Mouse (Mus musculus) kidney, adult 11 months (tissue): Measurements from ENCODE around the gene Pum1.
A peak's percentile ranks its signal among the peaks of the same experiment; 100 is the strongest.

ENCODE experiments used
- DNase-seq: peaks from one replicate; pipeline ENCODE4 v3.0.0; 2022

Pum1 gene

GRCm38 (mm10) chr4:130793180-130793501, 130.0 kb downstream of the Pum1 start:
- no peak for DNase-seq

- no peak for DNase-seq
Observed at GRCm38 (mm10) chr4:130794771-130795170, 131.7 kb downstream of the Pum1 start.

GRCm38 (mm10) chr4:130795970-130796369, 132.8 kb downstream of the Pum1 start:
- no peak for DNase-seq

GRCm38 (mm10) chr4:130797201-130798051, 134.3 kb downstream of the Pum1 start:
- DNase-seq, result peak; percentile 27

- no peak for DNase-seq
Observed at GRCm38 (mm10) chr4:130798416-130798815, 135.3 kb downstream of the Pum1 start.

GRCm38 (mm10) chr4:130799118-130799517, 136.0 kb downstream of the Pum1 start:
- no peak for DNase-seq

GRCm38 (mm10) chr4:130799582-130799981, 136.5 kb downstream of the Pum1 start:
- no peak for DNase-seq

GRCm38 (mm10) chr4:130800147-130800546, 137.0 kb downstream of the Pum1 start:
- no peak for DNase-seq

- DNase-seq, result no peak
Observed at GRCm38 (mm10) chr4:130801198-130801597, 138.1 kb downstream of the Pum1 start.

- no peak for DNase-seq
Observed at GRCm38 (mm10) chr4:130801624-130802329, 138.7 kb downstream of the Pum1 start.

- no peak for DNase-seq
Observed at GRCm38 (mm10) chr4:130803591-130803990, 140.5 kb downstream of the Pum1 start.

GRCm38 (mm10) chr4:130804292-130804691, 141.2 kb downstream of the Pum1 start:
- no peak for DNase-seq

GRCm38 (mm10) chr4:130804771-130805361, 141.7 kb downstream of the Pum1 start:
- no peak for DNase-seq

- DNase-seq, result no peak
Observed at GRCm38 (mm10) chr4:130805746-130806145, 142.6 kb downstream of the Pum1 start.

GRCm38 (mm10) chr4:130806746-130807145, 143.6 kb downstream of the Pum1 start:
- no peak for DNase-seq

GRCm38 (mm10) chr4:130809784-130810183, 146.7 kb downstream of the Pum1 start:
- DNase-seq, result no peak

- DNase-seq, result no peak
Observed at GRCm38 (mm10) chr4:130810845-130811244, 147.7 kb downstream of the Pum1 start.

- DNase-seq, result no peak
Observed at GRCm38 (mm10) chr4:130811385-130811784, 148.3 kb downstream of the Pum1 start.

- no peak for DNase-seq
Observed at GRCm38 (mm10) chr4:130813958-130814357, 150.8 kb downstream of the Pum1 start.

GRCm38 (mm10) chr4:130814742-130815330, 151.7 kb downstream of the Pum1 start:
- no peak for DNase-seq

- DNase-seq, result no peak
Observed at GRCm38 (mm10) chr4:130815860-130816259, 152.7 kb downstream of the Pum1 start.

GRCm38 (mm10) chr4:130819806-130820205, 156.7 kb downstream of the Pum1 start:
- no peak for DNase-seq

- no peak for DNase-seq
Observed at GRCm38 (mm10) chr4:130820594-130821255, 157.6 kb downstream of the Pum1 start.
